Mouse (Mus musculus) liver, embryonic 13.5 days (tissue): ENCODE data around the gene St13. TPM values are rescaled to one million over a fixed set of nuclear protein-coding genes. Genes with fewer than 3 reads are reported as not detected.

Experiments
- ATAC-seq: fragments of 200-750 bp; cut with Nextera tagmentation; 2 replicates; pipeline ENCODE4 v1.8.0; 2017; ENCODE audit warnings: low read depth, mild to moderate bottlenecking, moderate number of reproducible peaks, moderate library complexity
- DNase-seq: peaks from one replicate; pipeline ENCODE4 v3.0.0; 2022
- H3K27ac ChIP-seq: fragments of 300-500 bp; sonication (generic); 2 replicates; pipeline ENCODE4 v1.5.1; 2015; ENCODE audit warnings: moderate library complexity, mild to moderate bottlenecking, inconsistent platforms
- H3K27me3 ChIP-seq: fragments of 300-500 bp; sonication (generic); 2 replicates; pipeline ENCODE4 v1.6.1; 2015; ENCODE audit warnings: mild to moderate bottlenecking, inconsistent platforms
- H3K36me3 ChIP-seq: fragments of 300-500 bp; sonication (generic); 2 replicates; pipeline ENCODE4 v1.6.1; 2015; ENCODE audit warnings: mild to moderate bottlenecking, inconsistent platforms
- H3K4me1 ChIP-seq: fragments of 300-500 bp; sonication (generic); replicated peaks from 2 replicates; pipeline ENCODE4 v1.6.1; 2015; ENCODE audit warnings: inconsistent platforms
- H3K4me2 ChIP-seq: fragments of 300-500 bp; sonication (generic); 2 replicates; pipeline ENCODE4 v1.6.1; 2015; ENCODE audit warnings: inconsistent platforms, mild to moderate bottlenecking, moderate library complexity
- H3K4me3 ChIP-seq: fragments of 300-500 bp; sonication (generic); replicated peaks from 2 replicates; pipeline ENCODE4 v1.5.1; 2015; ENCODE audit warnings: mild to moderate bottlenecking, inconsistent platforms
- H3K9ac ChIP-seq: fragments of 300-500 bp; sonication (generic); 2 replicates; pipeline ENCODE4 v1.6.1; 2015; ENCODE audit warnings: mild to moderate bottlenecking, inconsistent platforms
- H3K9me3 ChIP-seq: fragments of 300-500 bp; sonication (generic); replicated peaks from 2 replicates; pipeline ENCODE4 v1.6.1; 2016; ENCODE audit warnings: inconsistent platforms
- WGBS: fragments of 180-500 bp; shearing (Covaris S2); methylation state at CpG from one replicate; pipeline ENCODE4 v1.1.7; 2015; ENCODE audit not compliant: insufficient replicate concordance; 5-methylcytosine and 5-hydroxymethylcytosine counted together
- polyA plus RNA-seq: library from polyadenylated mRNA; unstranded; fragments of >200 nt; fragmentation: Nextera tagmentation; extraction: Ambion mirVana; gene quantifications from 2 replicates; pipeline ENCODE4 v1.2.1, GENCODE M21; 2015

The St13 gene
- polyA plus RNA-seq, 1 experiment from 2014 or later = 77.9 TPM

DNA sequence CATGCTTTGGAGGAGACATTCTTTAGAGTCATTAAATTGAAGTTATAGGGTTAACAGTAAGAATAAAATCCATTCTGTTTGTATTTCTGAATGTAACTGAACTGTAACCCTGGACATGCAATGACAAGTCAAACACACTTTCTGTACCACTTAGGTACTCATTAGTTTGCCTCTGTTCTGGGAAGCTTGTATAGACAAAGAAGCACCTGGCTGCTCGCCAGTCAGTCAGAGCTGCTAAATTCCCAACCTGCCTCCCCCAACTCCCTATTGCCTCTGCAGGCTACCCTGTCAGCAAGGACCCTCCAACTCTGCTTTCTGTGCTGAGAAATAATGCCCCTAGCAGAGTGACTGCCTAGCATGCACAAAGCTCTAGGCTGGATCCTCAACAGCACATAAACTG, 49.5 kb downstream of the St13 start:
- H3K4me1 ChIP-seq = peaks cover 26% of the 10 kb centered on the region
- DNase-seq = no peak
- no peak overlapping the region for H3K9ac ChIP-seq
- H3K4me2 ChIP-seq = no peak overlapping the region
- H3K36me3 ChIP-seq = no peaks in the 10 kb centered on the region; the same call in 1 of the 2 replicates
- ATAC-seq = no peak
- no peak overlapping the region for H3K4me3 ChIP-seq
- H3K27me3 ChIP-seq = no peaks in the 10 kb centered on the region
- no peak overlapping the region for H3K27ac ChIP-seq
- 69% methylated on average over 1 of the region's 1 CpGs for whole genome bisulfite sequencing
- no peaks in the 10 kb centered on the region for H3K9me3 ChIP-seq

DNA sequence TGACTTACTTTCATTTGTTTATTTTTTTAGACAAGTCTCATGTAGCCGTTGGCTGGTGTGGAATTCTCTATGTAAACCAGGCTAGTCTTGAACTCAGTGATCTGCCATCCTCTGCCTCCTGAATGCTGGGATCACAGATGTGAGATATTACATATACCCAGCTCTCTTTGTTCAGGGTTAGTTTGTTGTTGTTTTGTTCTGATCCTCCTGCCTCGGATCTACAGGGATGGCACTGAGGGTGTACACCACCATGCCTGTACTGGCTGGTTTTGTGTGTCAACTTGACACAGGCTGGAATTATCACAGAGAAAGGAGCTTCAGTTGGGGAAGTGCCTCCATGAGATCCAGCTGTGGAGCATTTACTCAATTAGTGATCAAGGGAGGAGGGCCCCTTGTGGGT, 51.5 kb downstream of the St13 start:
- peaks cover 29% of the 10 kb centered on the region for H3K4me1 ChIP-seq
- H3K27me3 ChIP-seq = no peaks in the 10 kb centered on the region
- H3K4me3 ChIP-seq = no peak overlapping the region
- no peak for DNase-seq
- no peak overlapping the region for H3K4me2 ChIP-seq
- H3K27ac ChIP-seq = no peak overlapping the region
- ATAC-seq = no peak
- WGBS = 67% methylated on average over 2 of the region's 2 CpGs
- peaks cover 10% of the 10 kb centered on the region; the same call in 1 of the 2 replicates for H3K36me3 ChIP-seq
- H3K9ac ChIP-seq = no peak overlapping the region
- no peaks in the 10 kb centered on the region for H3K9me3 ChIP-seq

DNA sequence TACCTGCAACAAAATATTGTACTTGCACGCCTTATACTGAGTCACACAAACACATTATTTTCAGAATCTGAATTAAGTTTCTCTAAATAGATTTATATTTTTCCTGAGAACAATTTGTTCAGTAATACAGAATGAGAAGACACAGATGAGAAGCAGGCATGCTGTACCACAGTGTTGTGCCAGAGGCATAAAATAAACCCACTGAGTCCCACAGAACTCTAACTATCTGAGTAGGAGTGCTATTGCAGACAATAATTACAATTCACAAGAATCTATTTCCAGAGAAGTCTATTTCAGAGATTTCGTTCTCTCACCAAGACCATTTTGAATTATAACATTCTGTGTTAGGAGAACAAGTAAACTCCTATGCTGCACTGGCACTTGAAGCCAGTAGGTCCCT, 52.4 kb downstream of the St13 start:
- H3K36me3 ChIP-seq = peaks cover 16% of the 10 kb centered on the region
- H3K9ac ChIP-seq = no peak overlapping the region
- peaks cover 29% of the 10 kb centered on the region for H3K4me1 ChIP-seq
- H3K9me3 ChIP-seq = no peaks in the 10 kb centered on the region
- DNase-seq (no peak), ATAC-seq (no peak)
- no peak overlapping the region for H3K27ac ChIP-seq
- no peaks in the 10 kb centered on the region for H3K27me3 ChIP-seq
- H3K4me3 ChIP-seq = no peak overlapping the region
- H3K4me2 ChIP-seq = no peak overlapping the region
- WGBS = 82% methylated on average over 2 of the region's 2 CpGs

DNA sequence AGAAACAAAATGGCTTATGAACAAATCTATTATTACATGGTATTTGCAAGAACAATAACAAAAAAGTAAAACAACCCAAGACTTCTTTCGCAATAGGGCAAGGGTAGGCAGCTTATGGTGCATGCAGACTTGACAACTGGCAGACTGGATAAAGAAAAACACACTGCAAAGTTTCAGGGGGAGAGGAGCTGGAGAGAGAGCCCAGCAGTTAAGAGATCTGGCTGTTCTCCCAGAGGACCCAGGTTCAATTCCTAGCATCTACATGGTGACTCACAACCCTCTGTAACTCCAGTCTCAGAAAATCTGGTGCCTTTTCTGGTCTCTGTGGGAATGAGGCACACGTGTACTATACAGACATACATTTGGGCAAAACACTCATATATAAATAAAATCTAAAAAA, 58.5 kb downstream of the St13 start:
- H3K9ac ChIP-seq = no peak overlapping the region
- 0 out of 2 replicates have a peak, but pooled peaks cover 6% of the 10 kb centered on the region for H3K4me1 ChIP-seq
- ATAC-seq (no peak), DNase-seq (no peak)
- peaks cover 50% of the 10 kb centered on the region for H3K36me3 ChIP-seq
- H3K27ac ChIP-seq = no peak overlapping the region
- no peaks in the 10 kb centered on the region for H3K27me3 ChIP-seq
- H3K4me3 ChIP-seq = no peak overlapping the region
- H3K9me3 ChIP-seq = no peaks in the 10 kb centered on the region
- WGBS = 77% methylated on average over 2 of the region's 2 CpGs
- no peak overlapping the region for H3K4me2 ChIP-seq

DNA sequence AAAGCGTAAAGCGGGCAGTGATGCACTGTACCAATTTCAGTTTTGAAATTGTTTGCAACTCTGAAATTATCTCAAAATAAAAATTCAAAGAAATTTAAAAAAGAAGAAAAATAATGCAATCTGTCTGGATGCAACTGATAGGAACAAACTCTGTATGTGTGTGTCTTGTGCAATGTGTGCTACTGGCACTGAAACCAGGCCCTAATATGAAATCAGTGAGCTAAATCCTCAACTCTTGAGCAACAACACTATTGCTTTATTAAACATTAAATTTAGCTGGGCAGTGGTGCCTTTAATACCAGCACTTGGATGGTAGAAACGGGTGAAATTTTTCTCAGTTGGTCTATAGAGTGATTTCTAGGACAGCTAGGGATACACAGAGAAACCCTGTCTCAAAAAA, 60.7 kb downstream of the St13 start:
- ATAC-seq = no peak
- WGBS = 80% methylated on average over 3 of the region's 3 CpGs
- H3K4me1 ChIP-seq = 0 out of 2 replicates have a peak, but pooled peaks cover 2% of the 10 kb centered on the region

DNA sequence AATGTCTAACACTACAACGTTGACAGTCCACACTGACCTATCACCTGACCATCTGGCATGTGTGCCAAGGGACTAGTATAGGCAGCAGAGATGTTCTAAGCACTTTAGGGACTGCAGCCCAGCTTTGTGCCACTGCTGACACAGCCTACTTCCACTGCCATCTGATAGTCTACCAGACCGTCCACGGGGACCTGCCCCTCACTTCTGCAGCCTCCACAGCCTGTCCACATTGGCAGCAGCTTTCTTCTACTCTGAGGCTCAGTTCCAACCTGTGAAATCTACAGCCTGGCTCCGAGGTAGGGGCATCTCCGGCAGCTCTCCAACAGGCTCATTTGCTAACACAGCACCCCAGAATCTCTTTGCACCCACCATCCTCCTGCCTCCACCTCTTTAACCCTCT, 63.4 kb downstream of the St13 start:
- no peaks in the 10 kb centered on the region for H3K27me3 ChIP-seq
- no peak overlapping the region for H3K4me3 ChIP-seq
- DNase-seq (no peak), ATAC-seq (no peak)
- H3K9ac ChIP-seq = no peak overlapping the region
- WGBS = 65% methylated on average over 5 of the region's 5 CpGs
- no peak overlapping the region for H3K27ac ChIP-seq
- H3K4me2 ChIP-seq = no peak overlapping the region
- H3K36me3 ChIP-seq = peaks cover 75% of the 10 kb centered on the region
- H3K4me1 ChIP-seq = no peaks in the 10 kb centered on the region
- H3K9me3 ChIP-seq = no peaks in the 10 kb centered on the region

More for the DNA sequence above, 60.7 kb downstream of the St13 start:
- no peak overlapping the region for H3K27ac ChIP-seq
- H3K36me3 ChIP-seq = peaks cover 68% of the 10 kb centered on the region
- H3K4me3 ChIP-seq = no peak overlapping the region
- no peaks in the 10 kb centered on the region for H3K27me3 ChIP-seq
- no peaks in the 10 kb centered on the region for H3K9me3 ChIP-seq
- no peak overlapping the region for H3K4me2 ChIP-seq
- no peak overlapping the region for H3K9ac ChIP-seq
- no peak for DNase-seq

DNA sequence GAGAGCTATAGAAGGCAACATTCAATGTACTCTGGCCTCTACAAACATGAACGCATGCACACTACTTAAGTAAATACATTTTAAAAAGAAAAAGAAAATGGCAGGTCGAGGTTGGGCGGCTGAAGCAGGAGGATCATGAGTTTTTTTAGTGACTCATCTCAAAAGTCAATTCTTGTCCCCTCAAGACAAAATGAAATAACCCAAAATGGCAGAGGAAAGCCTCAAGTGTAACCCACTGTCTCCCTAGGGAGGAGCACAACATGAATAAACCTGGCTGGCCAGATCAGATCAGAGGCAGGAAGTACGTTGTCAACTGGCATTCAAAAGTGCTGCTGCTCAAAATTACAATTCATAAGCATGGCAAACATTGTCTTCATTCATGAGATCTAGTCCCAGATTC, 67.4 kb downstream of the St13 start:
- Histone ChIP-seq H3K9ac (no peak overlapping the region), H3K9me3 (no peaks in the 10 kb centered on the region), H3K36me3 (peaks cover 85% of the 10 kb centered on the region), H3K27me3 (no peaks in the 10 kb centered on the region), H3K27ac (no peak overlapping the region), H3K4me1 (0 out of 2 replicates have a peak, but pooled peaks cover 3% of the 10 kb centered on the region), H3K4me3 (no peak overlapping the region), H3K4me2 (no peak overlapping the region)
- DNase-seq (no peak), ATAC-seq (no peak)
- WGBS = 78% methylated on average over 4 of the region's 4 CpGs

DNA sequence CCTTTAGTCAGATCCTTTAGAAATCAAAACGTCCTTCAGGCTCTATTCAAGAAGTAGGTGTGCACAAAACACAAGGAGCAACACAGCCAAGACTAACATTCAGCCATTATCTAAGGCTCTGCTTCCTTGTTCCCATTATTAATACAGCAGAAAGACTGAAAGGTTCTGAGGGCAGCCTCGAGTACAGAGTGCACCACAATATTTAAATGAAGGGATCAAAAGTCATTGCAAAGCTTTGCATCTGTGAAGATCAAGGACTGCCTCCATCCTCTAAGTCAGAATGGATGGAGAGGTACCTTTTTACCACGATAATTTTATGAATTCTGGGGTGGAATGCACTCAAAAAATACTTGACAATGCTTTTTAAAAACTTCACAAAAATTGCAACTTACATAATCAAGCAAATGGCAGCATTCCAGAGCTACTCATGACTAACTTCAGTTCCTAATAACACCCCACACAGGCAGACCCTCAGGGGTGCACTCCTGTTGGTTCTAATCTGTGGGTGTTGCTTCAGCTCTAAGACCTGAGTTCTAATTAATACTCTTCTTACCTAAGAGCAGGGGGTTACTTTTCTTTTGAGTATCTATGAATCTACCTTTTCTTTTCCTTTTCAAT, 69.0 kb downstream of the St13 start:
- Histone ChIP-seq H3K27me3 (no peaks in the 10 kb centered on the region), H3K27ac (no peak overlapping the region), H3K36me3 (peaks cover 87% of the 10 kb centered on the region), H3K4me1 (0 out of 2 replicates have a peak, but pooled peaks cover 3% of the 10 kb centered on the region), H3K9me3 (no peaks in the 10 kb centered on the region), H3K4me2 (no peak overlapping the region), H3K9ac (no peak overlapping the region), H3K4me3 (no peak overlapping the region)
- 57% methylated on average over 3 of the region's 3 CpGs for WGBS
- no peak for DNase-seq
- no peak for ATAC-seq

DNA sequence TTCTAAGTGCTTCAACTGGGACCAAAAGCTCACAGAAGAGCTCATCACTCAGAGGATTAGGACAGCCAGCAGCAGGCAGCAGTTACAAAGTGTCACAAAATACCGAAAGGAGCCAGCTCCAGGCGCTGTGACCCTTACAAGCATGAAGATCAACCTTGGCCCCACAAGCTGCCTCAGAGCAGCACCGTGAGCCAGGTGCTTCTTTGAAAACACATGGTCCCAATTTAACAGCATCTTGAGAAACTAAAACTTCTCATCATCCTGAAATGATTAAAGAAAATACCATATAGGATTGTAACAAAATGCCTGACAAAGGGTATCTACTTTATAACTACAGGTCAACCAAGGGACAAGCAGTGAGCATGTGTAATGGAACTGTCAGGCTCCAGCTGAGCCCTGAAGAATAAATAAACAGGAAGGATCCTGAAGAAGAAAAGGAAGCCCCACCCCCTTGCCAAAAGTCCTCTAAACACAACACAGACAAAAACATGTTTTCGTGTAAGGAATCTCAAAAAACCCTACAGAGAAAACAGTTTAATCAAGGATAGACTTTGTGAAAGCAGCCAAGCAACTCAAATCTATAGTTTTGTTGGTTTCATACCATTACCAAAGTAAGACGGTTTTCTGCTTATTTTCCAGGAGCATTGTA, 70.0 kb downstream of the St13 start:
- no peak overlapping the region for H3K4me3 ChIP-seq
- no peak overlapping the region for H3K27ac ChIP-seq
- H3K27me3 ChIP-seq = no peaks in the 10 kb centered on the region
- no peak for DNase-seq
- H3K9ac ChIP-seq = no peak overlapping the region
- WGBS = 66% methylated on average over 5 of the region's 5 CpGs
- peaks cover 86% of the 10 kb centered on the region for H3K36me3 ChIP-seq
- no peak for ATAC-seq
- H3K4me1 ChIP-seq = 0 out of 2 replicates have a peak, but pooled peaks cover 3% of the 10 kb centered on the region
- H3K9me3 ChIP-seq = no peaks in the 10 kb centered on the region
- H3K4me2 ChIP-seq = no peak overlapping the region

DNA sequence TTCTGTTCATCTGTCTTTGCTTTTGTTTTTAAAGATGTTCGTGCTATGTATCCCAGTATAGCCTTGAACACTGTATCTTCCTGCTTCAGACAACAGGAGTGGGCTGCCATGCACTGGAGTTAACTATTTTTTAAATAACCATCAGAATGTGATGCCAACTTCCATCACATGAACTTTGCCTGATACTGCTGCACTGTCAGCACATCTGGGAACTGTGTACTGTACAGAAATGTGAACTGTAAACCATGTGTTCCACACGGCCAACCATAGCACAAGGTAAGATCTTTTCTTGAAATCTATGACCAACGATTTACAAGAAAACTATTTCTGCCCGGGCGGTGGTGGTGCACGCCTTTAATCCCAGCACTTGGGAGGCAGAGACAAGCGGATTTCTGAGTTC, 72.4 kb downstream of the St13 start:
- Histone ChIP-seq H3K27ac (no peak overlapping the region), H3K36me3 (peaks cover 72% of the 10 kb centered on the region), H3K9ac (no peak overlapping the region), H3K4me2 (no peak overlapping the region), H3K9me3 (no peaks in the 10 kb centered on the region), H3K27me3 (no peaks in the 10 kb centered on the region), H3K4me1 (0 out of 2 replicates have a peak, but pooled peaks cover 3% of the 10 kb centered on the region), H3K4me3 (no peak overlapping the region)
- no peak for ATAC-seq
- no peak for DNase-seq
- WGBS = 75% methylated on average over 7 of the region's 7 CpGs

DNA sequence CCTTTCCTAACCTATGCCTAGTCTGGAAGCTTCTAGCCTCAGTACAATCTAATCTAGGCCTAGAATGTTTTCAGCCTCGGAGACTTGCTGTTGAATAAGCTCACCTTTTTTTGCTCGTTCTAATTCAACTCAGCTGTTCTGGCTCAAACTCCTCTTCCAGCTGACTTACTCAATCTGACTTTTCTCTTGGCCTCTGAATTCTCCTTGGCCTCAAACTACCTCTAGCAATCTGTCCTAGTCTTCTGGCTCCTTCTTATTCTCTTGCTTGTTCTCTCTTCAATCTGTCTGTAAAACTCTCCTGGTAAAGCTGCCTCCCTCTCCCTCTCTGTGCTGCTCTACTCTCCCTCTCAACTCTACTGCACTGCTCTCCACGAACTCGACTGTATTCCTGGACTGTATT, 74.9 kb downstream of the St13 start:
- no peak overlapping the region for H3K9ac ChIP-seq
- H3K27ac ChIP-seq = no peak overlapping the region
- 69% methylated on average over 4 of the region's 4 CpGs for WGBS
- H3K27me3 ChIP-seq = no peaks in the 10 kb centered on the region
- no peaks in the 10 kb centered on the region for H3K9me3 ChIP-seq
- ATAC-seq = no peak
- H3K36me3 ChIP-seq = peaks cover 80% of the 10 kb centered on the region
- H3K4me2 ChIP-seq = no peak overlapping the region
- DNase-seq = no peak
- no peak overlapping the region for H3K4me3 ChIP-seq
- H3K4me1 ChIP-seq = no peaks in the 10 kb centered on the region

DNA sequence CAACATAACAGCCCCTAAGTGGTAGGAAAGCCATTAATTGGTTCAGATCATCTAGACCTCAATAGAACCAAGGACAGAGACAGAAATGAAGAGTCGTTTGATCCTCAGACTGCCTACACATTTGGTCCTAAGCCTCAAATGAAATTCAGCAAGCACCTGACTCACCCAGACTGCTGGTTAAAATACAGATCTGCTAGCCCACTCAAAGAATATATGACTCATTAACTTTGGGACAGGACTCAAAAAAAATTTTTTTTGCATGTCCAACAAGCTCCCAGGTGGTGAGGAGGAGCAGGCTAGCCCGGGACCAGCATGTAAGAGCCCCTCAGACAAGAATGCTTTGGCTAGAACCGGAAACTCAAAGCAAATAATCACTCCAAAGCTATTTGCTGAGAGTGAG, 79.7 kb downstream of the St13 start:
- Histone ChIP-seq H3K4me1 (no peaks in the 10 kb centered on the region), H3K4me3 (no peak overlapping the region), H3K27ac (no peak overlapping the region), H3K4me2 (no peak overlapping the region), H3K36me3 (peaks cover 69% of the 10 kb centered on the region), H3K9me3 (no peaks in the 10 kb centered on the region), H3K9ac (no peak overlapping the region), H3K27me3 (no peaks in the 10 kb centered on the region)
- 79% methylated on average over 3 of the region's 3 CpGs for WGBS
- DNase-seq (no peak), ATAC-seq (no peak)
